Mouse (Mus musculus) retina, adult 2 months (tissue): Measurements from ENCODE around the gene Zfp574.
"Not testable (repeated sequence)": the region's sequence is repeated elsewhere in the genome, so short reads cannot be mapped to it uniquely, and the experiment has no call there.

ENCODE experiments used
- DNase-seq: peaks from one replicate; pipeline ENCODE4 v3.0.0-alpha.2; 2012; ENCODE audit warnings: low read depth, low spot score

Gene Zfp574

DNA sequence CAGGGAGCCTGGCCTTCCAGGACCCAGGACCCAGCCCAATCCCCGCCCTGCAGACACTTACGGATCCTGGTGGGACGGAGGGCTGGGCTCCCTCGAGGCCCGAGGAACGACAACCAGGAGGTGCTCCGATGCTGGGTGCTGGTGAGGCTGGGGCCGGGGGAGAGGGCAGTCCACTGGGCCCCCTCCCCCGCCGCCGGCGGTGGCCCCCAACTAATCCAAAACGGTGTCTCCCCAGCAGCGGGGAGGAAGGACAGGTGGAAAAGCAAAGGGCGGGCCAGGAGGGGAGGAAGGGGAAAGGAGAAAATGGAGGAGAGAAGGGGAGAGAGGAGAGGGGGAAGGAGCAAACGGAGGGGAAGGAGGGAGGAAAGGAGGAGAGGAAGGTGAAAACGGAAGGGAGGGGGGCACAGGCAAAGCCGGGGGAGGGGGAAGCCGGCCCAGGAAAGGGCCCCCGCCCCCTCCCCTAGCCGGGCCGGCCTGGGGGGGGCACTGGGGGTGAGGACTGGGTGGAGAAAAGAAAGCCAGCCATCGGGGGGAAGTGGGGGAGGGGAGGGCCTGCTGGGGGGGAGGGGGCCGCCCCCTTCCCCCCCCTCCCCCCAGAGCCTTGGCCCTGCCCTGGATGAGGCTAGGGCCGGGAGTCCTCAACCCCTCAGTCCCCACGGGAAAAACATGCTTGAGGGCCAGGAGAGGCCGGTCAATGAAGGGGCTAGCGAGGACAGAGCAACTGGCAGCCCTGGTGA is at the start of gene Zfp574, which contains the start of gene Grik5:
Gene Zfp574, plus strand, starts transcription at position 589 of the 737 bp plus-strand sequence.
Gene Grik5, minus strand, starts transcription at position 368 of the 737 bp plus-strand sequence.
- no peak for DNase-seq

DNA sequence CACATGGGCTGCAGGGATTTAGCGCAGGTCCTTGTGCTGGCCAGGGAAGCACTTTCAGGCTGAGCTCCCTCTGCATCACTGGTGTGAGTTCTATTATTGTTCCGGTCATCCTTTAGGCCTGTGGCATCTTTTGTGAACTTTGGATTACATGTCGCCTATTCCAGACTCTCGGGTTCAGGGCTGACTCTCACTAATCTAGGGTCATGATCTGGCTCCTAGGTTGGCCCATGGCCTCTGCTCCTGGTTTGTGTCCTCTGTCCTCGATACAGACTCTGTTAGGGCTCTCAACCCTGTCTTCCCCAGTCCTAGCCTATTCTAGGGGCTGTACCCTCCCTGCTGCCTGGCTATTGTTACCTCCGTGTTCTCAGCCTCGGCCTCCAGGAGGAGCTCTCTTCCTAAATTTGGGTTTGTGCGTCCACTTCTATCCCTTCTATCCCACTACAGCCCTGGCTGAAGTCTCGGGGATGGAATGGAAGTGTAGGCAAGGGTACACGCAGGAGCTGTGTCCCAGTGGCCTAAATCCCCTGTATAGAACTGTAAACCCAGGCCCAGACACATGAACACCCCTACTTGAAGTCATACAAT is 46.4 kb upstream of the Zfp574 start:
- DNase-seq, result no peak

DNA sequence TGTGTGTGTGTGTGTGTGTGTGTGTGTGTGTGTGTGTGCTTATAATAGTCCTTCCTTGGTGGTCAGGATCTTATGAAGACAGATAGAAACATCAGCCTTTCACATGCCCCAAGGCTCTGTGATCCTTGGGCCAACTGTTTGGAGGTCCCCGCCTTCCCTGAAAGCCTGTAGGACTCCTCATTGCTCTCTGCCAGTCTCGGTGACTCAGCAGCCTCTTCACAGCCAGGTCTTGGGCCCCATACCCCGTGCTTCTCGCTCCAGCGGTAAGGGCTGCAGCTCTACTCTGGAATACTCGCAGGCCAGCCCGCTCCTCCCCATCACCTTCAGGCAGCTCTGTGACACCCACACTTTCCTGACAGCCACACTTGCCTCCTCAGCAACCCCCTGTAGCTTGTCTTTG is 45.9 kb upstream of the Zfp574 start:
- DNase-seq, result no peak

DNA sequence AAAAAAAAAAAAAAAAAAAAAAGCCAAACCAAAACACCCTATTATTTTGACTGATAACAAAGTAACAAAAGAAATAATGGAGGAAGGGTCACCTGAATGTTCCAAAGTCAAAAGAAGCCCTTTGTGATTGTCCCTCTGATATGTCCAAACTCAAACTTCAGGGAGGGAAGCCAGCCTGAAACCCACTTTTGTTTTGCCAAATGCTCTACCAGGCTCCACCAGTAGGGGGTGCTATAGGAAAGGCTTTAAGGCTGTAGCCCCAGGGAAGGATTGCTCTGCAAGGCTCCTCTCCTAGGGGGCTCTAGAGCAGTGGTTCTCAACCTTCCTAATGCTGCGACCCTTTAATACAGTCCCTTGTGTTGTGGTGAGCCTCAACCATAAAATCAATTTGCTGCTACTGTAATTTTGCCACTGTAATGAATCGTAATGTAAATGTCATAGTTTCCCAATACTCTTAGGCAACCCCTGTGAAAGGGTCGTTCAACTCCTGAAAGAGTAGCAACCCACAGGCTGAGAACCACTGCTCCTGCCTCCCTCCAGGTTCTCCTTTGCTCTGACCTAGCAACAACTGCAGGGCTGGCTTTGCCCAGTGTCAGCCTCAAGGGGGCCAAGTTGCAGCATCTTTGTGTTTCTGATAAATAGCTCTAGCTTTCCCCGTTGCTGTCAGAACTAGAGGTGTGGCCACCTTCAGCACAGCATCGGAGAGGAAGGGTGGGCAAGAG is 42.2 kb upstream of the Zfp574 start:
- peak; percentile 68 for DNase-seq

DNA sequence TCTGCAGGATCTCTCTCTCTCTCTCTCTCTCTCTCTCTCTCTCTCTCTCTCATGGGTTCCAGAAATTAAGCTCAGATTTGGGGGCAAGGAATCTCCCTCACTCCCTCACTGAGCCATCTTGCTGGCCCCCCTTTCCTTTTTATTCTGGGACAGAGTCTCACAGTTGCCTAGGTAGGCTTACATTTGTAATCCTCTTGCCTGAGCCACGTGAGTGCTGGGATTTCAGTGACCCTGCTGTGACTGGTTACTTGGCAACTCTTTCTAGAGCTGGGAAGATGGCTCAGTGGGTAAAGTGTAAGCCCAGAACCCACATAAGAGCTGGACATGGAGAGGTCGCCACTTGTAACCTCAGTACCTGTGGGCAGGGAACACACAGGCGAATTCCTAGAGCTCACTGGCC is 40.8 kb upstream of the Zfp574 start:
- DNase-seq, result peak; percentile 83

DNA sequence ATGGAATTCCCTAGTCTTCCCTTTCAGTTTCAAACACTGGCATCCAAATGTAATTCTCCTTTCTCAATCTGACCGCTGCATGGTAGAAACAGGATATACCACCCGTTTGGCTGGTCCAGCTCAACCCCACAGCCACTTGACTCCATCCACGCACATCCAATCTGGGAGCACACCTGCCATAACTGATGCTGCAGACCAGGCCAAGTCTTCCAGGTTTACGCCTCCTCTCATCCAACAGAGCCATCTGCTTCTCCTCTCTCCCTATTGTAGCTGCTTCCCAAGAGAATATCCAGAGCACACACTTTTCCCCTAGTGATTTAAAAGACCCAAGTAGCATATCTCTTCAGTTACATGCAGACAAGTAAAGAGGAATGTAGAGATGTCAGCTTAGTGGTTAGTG is 37.6 kb upstream of the Zfp574 start:
- DNase-seq, result no peak

DNA sequence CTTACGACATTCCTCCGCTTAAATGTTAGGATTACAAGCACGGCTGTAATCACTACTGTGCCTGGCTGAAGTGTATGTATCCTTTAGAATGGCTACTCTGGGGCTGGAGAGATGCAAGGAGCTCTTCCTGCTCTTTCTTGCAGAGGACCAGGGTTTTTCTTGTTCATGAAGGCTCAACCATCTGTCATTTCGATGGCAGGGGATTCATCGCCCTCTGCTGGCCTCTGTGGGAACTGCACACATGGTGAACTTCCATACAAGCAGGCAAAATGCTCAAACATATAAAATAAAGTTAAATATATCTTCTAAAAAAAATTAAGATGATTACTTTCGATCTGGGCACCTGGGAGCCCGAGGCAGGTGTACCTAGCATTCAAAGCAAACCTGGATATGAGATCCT is 36.5 kb upstream of the Zfp574 start:
- DNase-seq, result peak; percentile 63

DNA sequence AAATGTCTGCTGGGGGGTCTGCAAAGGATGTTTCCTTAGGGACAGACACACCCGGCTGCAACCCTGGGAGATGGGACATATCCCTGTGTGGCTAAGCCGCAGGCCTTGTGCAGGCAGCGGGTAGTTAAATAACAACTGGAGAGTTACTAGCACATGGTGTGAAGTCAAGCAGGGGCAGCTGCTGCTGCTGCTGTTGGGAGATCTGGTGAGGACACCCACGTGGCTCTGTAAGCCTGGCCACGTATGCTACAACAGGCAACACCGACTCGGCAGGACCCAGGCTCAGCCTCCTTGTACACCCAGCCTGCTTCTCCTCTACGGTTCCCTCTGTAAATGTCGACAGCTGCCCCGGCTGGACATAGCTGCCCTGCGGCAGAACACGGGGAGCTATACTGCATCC is 30.4 kb upstream of the Zfp574 start:
- no peak for DNase-seq

DNA sequence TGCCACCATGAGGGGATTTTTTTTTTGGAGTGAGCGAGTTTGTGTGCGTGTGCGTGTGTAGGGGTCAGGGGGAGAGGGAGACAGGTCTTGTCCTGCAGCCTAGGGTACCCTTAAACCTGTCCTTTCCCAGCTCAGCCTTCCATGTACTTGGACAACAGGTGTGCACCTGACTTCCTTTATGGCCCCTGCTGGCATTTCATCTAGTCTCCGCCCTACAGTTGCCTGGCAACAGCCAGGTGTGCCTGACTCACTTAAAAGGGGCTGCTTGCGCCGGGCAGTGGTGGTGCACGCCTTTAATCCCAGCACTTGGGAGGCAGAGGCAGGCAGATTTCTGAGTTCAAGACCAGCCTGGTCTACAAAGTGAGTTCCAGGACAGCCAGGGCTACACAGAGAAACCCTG is 27.8 kb upstream of the Zfp574 start:
- not testable (repeated sequence) for DNase-seq

DNA sequence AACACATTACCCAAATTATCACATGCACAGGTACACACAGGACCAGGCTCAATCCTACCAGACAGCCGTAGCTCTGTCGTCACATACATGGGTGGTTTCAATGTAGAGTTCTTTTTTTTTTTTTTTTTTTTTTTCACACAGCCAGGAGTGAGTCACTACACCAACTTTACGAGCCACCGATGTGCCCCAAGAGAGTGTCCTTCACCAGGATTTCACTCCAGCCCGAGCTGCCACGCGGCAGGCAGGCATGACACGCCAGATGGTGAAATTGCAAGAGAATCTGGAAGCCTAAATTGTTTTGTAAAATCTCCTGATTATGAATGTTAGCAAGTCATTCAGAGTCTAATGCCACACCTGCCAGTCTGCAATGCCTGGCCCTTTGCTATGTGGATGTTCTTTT is 25.0 kb upstream of the Zfp574 start:
- no peak for DNase-seq

DNA sequence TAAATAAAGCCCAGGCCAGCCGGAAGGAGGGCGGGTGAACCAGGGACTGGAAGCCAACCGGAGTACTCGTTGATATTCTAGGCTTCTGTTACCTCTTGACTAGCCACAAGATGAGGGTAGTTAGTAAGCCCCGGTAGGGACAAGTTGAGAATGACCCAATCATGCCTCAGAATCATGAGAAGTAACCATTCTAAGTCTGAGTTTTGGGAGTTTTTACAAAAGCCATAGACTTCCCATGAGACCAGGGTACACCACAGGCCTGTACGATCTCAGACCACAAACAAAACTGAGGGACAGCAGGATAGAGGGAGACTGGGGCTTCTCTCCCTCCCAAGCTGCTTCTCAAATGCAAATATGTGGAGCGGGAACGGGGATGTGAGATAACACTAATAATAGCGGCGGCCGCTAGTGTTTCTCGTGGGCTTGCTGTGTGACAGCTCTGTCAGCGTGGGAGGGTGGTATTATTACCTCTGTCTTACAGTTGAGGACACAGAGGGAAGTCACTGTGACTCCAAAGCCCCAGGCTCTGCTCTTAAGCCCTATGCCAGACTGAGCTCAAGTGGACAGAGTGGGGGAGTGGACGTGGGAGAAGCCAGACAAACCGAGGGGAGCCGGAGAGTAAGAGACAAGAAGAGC is 23.0 kb upstream of the Zfp574 start:
- DNase-seq, result no peak

DNA sequence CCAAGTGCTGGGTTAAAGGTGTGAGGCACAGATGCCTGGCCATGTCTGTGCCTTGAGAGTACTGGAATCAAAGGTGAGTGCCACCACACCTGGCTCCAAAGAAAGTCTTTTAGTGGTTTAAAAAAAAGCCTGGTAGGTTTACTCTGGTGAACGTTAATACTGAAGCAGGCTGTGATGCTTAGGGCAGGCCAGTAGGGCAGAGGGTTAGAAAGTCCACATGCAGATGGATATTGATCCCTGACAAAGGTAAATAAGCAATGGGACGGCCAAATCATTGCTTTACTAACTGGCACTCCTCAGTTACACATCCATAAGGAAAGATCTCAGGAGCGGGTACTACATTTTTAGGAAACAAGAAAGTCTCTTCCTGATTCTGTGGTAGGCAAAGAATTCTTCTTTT is 19.8 kb upstream of the Zfp574 start:
- no peak for DNase-seq

DNA sequence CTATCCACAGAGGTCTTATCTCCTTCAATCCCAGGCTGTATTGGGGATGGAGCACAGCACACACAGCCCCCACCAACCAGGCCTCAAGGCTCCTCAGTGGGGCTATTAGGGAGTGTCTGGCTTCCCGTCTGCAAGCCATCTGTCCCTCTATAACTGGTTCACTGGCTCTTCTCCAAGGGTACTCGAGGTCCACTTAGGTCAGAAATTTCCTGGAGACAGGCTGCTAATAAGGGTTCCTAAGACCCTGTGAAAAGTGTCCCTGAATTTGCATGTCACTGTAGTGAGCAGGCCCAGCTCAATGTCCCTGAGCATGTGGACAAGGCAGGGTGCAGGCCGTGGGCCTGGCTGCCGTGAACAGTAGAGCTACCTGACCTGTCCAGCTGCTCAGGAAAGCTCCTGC is 15.4 kb upstream of the Zfp574 start:
- DNase-seq, result no peak

DNA sequence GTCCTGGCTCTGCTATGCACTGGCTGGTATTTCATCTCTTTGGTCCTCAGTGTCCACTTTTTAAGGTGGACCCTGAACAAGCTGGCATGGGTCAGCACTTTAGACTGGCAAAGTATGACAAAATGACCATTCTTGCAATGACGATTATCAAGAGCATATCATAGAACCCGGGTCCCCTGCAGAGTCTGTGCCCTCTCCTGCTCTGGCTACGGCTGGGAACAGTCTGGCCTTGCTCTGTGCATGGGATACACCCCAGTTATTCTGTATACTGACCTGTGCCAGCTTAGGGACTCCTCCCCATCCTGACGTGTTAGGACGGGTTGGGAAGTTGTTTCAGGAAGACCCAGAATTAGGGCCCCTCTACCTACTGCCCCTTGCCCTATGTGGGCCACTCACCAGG is 14.5 kb upstream of the Zfp574 start:
- no peak for DNase-seq

DNA sequence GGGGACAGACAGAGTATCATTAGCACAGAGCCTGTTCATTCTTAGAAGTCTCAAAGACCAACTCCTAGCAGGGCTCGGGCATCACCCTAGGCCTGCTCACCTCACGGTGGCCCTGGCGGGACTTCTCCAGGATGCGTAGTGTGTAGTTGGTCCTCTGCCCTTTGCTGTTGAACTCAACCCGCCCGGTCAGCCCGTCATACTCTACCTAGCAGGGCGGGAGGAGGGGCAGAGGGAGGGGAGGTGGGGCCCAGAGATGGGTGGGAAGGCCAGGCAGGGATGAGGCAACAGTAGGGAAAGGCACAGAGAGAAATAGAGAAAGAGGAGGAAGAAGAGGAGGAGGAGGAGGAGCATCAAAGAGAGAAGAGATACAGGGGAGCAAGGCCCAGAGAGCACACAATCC is 14.0 kb upstream of the Zfp574 start:
- DNase-seq, result no peak

DNA sequence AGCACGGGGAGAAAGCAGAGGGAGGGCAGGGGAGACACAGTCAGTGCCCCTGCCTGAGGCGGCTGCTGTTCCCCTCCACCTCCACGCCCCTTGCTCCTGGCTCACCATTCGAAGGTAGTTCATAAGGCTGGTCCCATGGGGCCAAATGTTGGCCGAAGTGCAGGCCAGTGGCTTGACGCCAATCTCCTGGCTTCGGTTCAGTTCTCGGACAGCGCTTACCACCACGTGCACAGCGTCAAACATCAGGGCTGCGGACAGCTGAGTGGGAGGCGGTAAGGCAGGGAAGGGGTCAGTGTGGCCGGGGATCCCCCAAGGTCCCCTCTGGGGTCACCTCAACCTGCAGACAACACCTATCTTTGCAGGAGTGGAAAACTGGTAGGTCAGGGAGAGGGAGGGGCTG is 13.5 kb upstream of the Zfp574 start:
- DNase-seq, result no peak

DNA sequence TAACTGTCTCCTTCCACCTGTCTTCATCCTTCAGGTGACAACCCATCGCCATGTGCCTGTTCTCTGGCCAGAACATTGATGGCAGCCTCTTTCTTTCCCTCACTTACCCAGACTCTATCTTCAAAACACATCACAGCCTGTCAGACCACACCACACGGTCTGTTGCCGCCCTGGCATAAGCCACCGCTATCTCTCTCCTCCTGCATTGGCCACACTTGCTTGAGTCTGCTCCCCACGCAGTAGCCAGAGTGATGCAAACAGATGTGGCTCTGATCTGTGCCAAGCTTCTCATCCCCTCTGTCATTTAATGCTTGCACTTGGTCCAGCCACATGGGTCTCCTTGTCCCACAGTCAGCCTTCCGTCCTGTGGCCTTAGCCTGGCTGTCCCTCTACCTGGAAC is 9.0 kb upstream of the Zfp574 start:
- DNase-seq, result no peak

DNA sequence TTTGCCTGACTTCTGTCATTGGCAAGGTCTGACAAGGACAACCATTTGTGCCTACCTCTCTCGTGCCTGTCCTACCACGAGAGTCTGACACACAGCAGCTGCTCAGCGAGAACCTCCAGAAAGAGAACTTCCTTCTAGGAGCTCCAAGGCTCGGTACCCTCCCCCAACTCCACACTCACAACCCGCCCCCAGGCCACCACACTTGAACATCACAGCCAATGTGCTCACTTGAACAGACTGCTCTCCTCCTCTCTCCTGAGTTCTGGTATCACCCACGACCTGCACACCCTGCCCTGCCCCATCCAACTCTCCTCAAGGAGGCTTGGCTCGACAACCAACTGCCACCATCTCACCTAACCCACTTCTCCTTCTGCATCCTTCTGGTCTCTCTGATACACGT is 8.5 kb upstream of the Zfp574 start:
- no peak for DNase-seq

DNA sequence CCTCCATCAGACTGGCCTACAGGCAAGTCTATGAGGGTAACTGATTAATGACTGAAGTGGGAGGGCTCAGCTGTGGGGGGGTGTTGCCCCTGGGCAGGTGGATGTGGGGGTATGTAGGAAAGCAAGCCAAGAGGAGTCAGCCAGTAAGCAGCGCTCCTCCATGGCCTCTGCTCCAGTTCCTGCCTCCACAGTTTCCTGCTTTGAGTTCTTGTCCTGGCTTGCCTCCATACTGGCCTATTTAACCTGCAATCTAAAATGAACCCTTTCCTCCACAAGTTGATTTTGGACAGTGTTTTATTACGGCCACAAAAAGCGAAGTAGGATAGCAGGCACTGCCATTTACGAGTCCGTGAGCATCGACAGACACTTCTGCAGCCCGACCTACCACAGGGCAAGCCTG is 5.0 kb upstream of the Zfp574 start:
- DNase-seq, result no peak

DNA sequence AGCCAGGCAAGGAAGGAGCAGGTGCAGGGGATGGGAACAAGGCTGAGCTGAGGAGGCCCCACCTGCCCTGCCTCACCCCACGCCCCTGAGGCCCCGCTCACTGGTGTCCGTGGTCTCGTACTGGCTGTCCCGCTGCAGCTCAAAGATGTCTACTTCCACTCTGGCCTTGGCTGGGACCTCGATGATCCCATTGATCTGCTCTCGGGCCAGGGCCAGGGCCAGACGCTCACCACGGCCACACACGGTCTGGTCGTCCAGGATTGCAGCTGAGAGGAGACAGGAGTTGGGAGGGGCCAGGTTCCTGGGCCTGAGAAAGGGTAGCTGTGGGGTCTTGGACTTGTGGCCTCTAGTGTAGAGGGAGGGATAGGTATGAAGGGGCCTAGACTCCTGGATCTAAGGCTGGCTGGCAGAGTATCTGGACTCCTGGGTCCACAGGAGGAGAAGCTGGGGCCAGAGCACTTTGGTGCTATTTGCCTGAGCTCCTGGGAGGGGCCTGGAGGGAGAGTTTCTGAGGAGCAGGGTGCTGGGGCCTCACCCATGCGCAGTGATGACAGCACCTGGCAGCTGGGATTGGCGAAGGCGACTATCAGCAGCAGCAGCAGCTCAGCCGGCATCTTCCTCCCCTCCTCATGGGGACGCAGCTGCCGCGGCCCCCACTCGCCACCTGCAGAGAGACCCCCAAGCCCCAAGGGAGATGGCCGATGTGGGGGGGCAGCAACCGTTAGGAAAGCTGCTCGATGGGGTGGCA is 4.3 kb upstream of the Zfp574 start:
- DNase-seq, result no peak

DNA sequence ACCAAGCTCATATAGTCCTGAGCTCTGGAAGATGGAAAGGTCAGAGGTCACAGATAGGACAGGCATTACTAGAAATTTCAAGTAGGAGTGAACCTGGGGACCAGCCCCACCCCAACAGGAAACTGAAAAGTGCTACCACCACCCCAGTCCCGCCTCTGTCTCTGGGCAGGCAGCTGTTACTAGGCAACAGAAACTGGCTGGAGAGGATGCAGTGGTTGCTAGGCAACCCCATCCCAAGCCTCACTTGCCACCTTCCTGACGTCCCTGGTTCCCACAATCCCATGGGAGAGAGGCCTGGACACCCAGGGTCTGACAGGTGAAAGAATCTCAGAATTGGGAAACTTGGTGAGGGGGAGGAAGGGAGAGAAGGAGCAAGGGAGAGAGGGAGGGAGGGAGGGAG is 3.6 kb upstream of the Zfp574 start:
- no peak for DNase-seq
